Mouse (Mus musculus) left cerebral cortex, postnatal 25 days (tissue): ENCODE measurements around the gene Kcnk3. TPM values are rescaled to one million over a fixed set of nuclear protein-coding genes. Genes with fewer than 3 reads are reported as not detected.

Source experiments
- DNase-seq, 2 experiments: peaks; one replicate each; pipeline ENCODE4 v3.0.0; 2022; ENCODE audit warnings: low spot score in 2 of 2, mixed read lengths in 1 of 2
- intact Hi-C: fragments of 180-260 bp; cut with DNase I; formaldehyde crosslinking; loops from one replicate; pipeline ENCODE4 v1.15.1; 2025
- total RNA-seq, 2 experiments: library from RNA; stranded (reverse); gene quantifications; 2 replicates each; pipeline ENCODE4 v1.2.3; 2021

The Kcnk3 gene
- total RNA-seq, 2 experiments from 2014 or later, result 21.3 to 21.6 TPM

- intact Hi-C loops, result no loop called here
- DNase-seq, result no peak
These were observed 22.1 kb downstream of the Kcnk3 start for GRCm38 (mm10) chr5:30609918-30610645.

GRCm38 (mm10) chr5:30611091-30611490 is 23.1 kb downstream of the Kcnk3 start:
- intact Hi-C loops, result no loop called here
- no peak for DNase-seq

- no peak for DNase-seq
- intact Hi-C loops, result no loop called here
These were observed 23.7 kb downstream of the Kcnk3 start for GRCm38 (mm10) chr5:30611689-30612088.

- DNase-seq, result no peak
- intact Hi-C loops, result no loop called here
These were observed 24.6 kb downstream of the Kcnk3 start for GRCm38 (mm10) chr5:30612575-30612974.

- intact Hi-C loops, result no loop called here
- no peak for DNase-seq
These were observed 25.3 kb downstream of the Kcnk3 start for GRCm38 (mm10) chr5:30613242-30613641.

GRCm38 (mm10) chr5:30614221-30614620 is 26.3 kb downstream of the Kcnk3 start:
- intact Hi-C loops, result no loop called here

GRCm38 (mm10) chr5:30615416-30615815 is 27.4 kb downstream of the Kcnk3 start:
- intact Hi-C loops, result no loop called here
- DNase-seq, result no peak

More at GRCm38 (mm10) chr5:30614221-30614620, 26.3 kb downstream of the Kcnk3 start:
- no peak for DNase-seq

- no peak for DNase-seq
- intact Hi-C loops, result no loop called here
These were observed 27.8 kb downstream of the Kcnk3 start for GRCm38 (mm10) chr5:30615819-30616218.

- intact Hi-C loops, result no loop called here
- no peak for DNase-seq
These were observed 28.7 kb downstream of the Kcnk3 start for GRCm38 (mm10) chr5:30616644-30617043.

- intact Hi-C loops, result no loop called here
These were observed 29.4 kb downstream of the Kcnk3 start for GRCm38 (mm10) chr5:30617357-30617756.

GRCm38 (mm10) chr5:30617851-30618250 is 29.9 kb downstream of the Kcnk3 start:
- intact Hi-C loops, result no loop called here

More at GRCm38 (mm10) chr5:30617357-30617756, 29.4 kb downstream of the Kcnk3 start:
- no peak for DNase-seq

GRCm38 (mm10) chr5:30618376-30619003 is 30.5 kb downstream of the Kcnk3 start:
- intact Hi-C loops, result no loop called here
- no peak for DNase-seq

More at GRCm38 (mm10) chr5:30617851-30618250, 29.9 kb downstream of the Kcnk3 start:
- DNase-seq, result no peak

GRCm38 (mm10) chr5:30619211-30619610 is 31.2 kb downstream of the Kcnk3 start:
- intact Hi-C loops, result no loop called here
- no peak for DNase-seq

GRCm38 (mm10) chr5:30620567-30620966 is 32.6 kb downstream of the Kcnk3 start:
- no peak for DNase-seq
- intact Hi-C loops, result no loop called here

- intact Hi-C loops, result no loop called here
- no peak for DNase-seq
These were observed 33.3 kb downstream of the Kcnk3 start for GRCm38 (mm10) chr5:30621211-30621790.

GRCm38 (mm10) chr5:30621844-30622176 is 33.8 kb downstream of the Kcnk3 start:
- intact Hi-C loops, result no loop called here
- DNase-seq, result no peak

- intact Hi-C loops, result no loop called here
- DNase-seq, result no peak
These were observed 34.3 kb downstream of the Kcnk3 start for GRCm38 (mm10) chr5:30622177-30622840.

- no peak for DNase-seq
- intact Hi-C loops, result no loop called here
These were observed 34.8 kb downstream of the Kcnk3 start for GRCm38 (mm10) chr5:30622841-30623185.

GRCm38 (mm10) chr5:30623380-30623779 is 35.4 kb downstream of the Kcnk3 start:
- intact Hi-C loops, result no loop called here
- DNase-seq, result no peak

GRCm38 (mm10) chr5:30624311-30624710 is 36.3 kb downstream of the Kcnk3 start:
- no peak for DNase-seq
- intact Hi-C loops, result no loop called here

GRCm38 (mm10) chr5:30624908-30625307 is 36.9 kb downstream of the Kcnk3 start:
- DNase-seq, result no peak
- intact Hi-C loops, result no loop called here
